Mouse (Mus musculus): ENCODE data around the gene Gm11627.
"Not testable (repeated sequence)": the region's sequence is repeated elsewhere in the genome, so short reads cannot be mapped to it uniquely, and the experiment has no call there.

The Gm11627 gene

DNA sequence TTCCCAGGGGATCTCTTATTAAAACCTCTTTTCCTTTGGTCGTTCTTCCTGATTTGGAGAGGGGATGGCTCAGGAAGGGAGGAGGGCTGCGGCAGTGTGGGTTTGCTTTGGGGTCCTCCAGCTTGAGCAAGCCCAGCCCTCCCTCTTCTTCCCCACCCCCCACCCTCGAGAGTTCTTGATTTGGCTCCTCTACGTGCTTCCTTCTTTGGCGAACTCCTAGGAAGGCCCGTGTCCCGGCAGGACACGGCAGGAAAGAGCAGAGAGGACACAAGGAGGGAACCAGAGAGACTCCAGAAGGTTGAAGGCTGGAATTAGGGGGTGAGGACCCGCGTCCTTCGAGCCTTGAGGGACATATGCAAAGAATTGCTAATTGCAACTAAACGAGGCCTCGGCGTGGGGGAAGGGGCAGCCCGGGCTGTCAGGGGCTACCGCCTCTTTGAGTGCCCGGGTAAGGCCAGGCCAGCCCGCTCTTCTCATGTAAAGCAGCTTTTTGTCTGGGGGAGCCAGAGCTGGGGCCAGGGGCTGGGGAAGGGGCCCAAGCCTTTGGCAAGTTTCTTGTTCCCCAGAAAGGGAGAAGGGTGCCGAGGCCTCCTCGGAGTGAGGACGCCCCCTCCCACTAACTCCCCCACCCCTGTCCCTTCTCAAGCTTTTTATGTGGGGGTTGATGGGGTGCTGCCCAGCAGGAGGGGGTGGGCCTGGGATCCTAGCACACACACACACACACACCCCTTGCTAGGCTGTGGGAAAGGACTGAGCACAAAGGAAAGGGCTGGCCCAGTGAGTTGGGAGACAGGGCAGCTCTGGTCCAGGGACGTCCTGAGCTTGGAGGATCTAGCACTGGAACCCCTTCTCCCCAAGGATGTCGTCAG is at the start of gene Gm11627:
Gene Gm11627, minus strand, starts transcription at position 297 of the 869 bp plus-strand sequence.
- DNase-seq (ENCODE audit: extremely low read depth, low read depth, low spot score): no peak

DNA sequence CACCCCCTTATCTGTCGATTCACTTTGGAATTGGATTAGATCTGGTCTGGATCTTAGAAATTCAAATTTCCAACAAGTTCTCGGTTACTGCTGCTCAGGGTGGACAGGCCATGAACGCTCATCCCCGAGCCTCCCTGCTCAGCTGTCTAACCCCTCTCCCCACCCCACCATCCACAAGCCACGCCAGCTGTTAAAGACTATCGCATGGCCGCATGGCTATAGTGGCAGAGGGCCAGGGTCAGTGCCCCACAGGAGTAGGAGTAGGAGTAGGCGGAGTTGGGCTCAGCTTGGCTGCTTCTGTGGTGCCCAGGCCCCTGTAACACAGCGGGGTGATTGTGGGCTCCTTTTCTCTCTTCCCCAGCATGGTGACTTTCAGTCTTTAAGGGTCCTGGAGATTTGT is 49.3 kb upstream of the Gm11627 start:
- DNase-seq (ENCODE audit: extremely low read depth, low read depth, low spot score): no peak

DNA sequence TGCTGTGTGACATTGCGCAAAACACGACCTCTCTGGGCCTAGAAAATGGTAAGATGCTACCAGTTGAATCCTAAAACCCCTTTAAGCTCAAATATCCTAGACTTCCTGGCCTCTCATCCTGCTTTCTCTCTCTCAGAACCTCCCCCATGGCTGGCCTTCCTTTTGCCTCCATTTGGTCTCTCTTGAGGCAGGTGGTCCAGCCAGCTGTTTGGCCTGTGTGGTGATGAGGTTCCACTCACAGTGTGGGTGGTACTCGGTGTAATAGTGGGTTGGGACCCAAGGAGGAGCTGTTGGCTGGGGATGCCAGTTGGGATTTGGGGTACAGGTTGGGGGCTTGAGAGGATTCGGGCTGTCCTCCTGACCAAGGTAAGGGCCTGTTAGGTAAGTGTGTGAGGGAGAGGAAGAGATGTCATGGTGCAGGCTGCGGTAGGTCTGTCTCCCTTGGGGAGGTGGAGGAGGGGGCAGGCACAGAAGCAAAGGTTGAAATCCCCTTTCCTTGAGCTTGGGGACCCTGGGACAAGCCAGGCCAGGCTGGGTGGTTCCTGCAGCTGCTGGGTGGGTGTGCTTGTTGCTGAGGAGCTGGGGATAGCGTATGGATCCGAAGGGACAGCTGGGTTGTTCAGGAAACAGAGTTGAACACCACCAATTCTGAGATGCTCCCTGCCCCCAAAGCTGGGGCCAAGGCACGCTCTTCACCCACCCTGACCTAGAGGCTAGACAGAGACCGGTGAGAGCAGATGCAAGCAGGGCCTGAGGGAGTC is 48.1 kb upstream of the Gm11627 start:
- no peak for DNase-seq (ENCODE audit: extremely low read depth, low read depth, low spot score)

DNA sequence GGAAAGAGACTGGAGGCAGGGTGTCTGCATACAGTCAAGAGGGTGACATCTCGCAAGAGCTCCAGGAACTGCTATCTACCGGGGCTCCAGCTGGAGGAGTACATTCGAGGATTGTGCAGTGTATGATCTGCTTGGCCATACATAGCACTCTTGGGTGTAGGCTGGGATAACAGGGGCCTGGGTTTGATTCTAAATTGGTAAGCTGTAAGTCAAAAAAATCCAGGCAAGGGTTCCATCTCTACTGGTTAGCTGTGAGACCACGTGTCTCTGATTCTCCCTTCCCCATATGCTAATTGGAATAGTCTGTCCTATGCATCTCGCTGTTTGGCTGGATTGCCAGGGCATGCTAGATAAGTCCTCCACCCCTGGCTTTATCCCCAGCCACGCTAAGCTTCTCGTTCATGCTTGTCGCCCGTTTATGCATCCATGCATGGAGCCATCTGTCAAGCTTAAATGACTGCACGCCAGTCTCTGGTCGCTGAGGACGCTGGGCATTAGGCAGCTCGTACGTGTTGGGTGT is 45.7 kb upstream of the Gm11627 start:
- no peak for DNase-seq (ENCODE audit: extremely low read depth, low read depth, low spot score)

DNA sequence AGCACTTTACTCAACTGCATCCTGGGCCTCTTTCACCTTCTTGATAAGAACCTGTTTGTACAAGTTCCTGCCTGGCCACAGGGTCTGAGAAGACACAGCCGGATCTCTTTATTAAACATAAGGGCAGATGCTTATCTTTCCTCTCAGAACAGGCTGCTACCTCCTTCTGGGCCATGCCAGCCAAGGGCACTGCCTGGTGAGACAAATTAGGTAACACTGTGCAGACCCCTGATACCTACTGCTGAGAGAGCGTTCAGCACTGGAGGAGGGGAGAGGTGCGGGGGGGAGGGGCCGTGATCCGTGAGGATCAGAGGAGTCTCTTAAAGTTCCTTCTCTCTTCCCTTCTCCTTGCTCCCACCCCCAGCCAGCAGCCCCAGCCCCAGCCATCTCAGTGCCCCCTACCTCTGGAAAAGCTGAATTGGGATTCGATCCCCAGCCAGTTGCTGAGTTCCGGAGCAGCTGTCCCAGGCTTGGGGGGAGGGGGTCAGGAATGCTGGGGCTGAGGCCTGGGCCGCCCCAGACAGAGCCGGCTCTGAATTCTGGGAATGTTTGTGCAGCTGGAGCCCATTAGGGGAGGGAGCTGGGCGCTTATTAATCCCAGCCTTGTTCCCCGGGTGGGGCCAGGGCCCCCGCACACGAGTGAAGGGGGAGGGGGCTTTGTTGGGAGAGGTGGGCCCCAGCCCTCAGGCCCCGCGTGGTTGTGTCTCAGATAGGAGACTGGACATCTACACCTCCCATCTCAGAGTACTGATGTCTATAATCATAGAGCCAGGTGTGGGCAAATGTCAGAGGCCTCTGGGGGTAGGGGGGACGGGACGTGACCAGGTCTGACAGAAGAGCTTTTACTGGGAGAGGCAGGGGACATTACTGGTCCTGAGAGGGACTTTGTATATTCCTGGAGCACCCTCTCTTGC is 44.9 kb upstream of the Gm11627 start:
- DNase-seq (ENCODE audit: extremely low read depth, low read depth, low spot score): no peak

DNA sequence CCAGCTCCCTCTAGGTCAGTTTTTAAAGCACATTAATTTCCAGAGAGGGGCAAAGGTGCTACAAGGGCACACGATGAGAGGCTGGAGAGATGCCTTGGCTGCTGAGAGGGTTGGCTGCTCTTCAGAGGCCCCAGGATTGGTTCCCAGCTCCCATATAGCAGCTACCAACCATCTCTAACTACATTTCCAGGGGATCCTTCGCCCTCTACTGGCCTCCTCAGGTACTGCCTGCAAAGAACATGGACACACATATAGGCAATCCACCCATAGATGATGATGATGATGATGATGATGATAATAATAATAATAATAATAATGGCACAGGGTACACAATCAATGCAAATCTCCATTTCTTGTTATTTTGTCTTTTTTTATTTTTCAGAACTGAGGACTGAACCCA is 40.2 kb upstream of the Gm11627 start:
- no peak for DNase-seq (ENCODE audit: extremely low read depth, low read depth, low spot score)

DNA sequence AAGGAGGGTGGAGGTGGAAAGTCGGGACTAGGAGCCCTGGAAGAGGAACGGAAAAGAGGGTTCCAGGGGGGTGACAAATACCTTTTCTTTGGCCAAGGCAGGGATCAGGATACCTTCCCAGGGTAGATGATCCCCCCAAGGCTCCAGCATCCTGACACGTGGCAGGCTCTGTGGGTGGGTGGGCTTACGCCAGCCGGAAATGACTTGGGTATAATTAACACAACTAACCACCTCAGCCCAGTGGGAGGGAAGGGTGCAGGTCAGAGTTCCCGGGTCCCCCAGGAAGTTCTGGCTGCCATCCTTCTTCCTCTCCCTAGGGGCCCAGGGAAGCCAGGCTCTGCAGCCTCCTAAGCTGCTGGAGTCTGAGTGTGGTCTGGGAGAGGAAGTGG is 32.0 kb upstream of the Gm11627 start:
- no peak for DNase-seq (ENCODE audit: extremely low read depth, low read depth, low spot score)

DNA sequence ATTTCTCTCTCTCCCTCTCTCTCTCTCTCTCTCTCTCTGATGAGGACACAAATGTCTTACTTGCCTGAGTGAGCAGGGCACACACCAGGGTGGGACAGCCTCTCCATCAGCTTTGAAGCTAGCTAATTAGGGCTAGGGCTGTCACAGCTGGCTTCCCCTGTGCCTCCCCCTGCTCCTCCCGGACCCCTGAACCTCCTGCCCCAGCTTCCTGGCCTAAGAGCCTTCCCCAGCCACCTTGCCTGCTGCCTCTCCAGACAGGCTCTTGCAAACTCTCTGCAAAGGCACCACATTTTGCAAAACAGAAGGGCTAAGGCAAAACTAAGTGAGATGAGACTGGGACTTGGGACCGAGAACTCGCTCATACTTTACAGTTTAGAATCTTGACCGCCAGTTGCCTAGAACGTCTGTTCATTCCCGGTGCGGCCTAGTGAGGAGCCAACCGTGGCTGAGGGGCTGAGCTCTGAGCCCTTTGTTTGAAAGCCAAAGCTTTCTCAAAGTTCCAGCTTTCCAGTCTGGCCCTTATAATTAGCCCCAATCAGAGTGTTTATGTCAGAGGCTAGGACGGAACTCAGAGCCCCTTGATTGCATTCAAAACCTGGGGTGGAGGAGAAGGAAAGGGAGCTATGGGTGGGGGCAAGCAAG is 31.5 kb upstream of the Gm11627 start:
- DNase-seq (ENCODE audit: extremely low read depth, low read depth, low spot score): no peak

DNA sequence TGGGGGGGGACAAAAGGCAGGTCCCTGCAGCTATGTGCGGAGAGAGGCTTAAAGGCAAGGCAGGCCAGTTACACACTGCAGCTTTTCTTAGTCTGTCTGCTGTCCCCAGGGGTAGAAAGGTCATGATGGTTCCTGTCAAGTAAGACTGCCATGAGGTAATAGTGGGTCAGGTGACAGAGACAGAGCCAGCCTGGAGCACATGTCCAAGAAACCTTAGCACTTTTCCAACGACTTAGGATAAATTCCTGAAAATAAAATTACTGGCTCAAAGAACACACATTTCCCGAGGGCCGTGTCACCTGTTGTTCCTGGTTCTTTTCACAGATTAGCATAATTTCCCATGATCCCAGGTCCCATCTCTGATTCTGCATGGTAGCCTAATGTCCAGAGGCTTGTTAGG is 31.0 kb upstream of the Gm11627 start:
- DNase-seq (ENCODE audit: extremely low read depth, low read depth, low spot score): no peak

DNA sequence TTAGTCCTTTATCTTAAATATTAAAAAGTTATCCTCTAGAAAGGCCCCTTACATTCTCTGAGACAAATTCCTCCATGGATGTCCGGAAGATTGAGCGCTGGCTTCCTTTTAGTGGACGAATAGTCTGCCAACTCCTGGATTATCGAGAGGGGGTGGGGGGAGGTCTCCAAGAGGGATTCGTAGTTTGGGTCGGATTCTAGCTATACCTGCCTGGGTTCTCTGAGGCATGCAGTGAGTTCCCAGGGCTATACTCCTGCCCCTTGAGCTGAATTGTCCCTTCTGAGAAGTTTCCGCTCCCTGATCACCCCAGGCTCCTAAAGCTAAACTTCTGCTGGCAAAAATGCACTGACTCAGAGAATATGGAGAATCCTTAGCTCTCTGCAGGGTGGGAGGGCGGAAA is 30.2 kb upstream of the Gm11627 start:
- DNase-seq (ENCODE audit: extremely low read depth, low read depth, low spot score): no peak

DNA sequence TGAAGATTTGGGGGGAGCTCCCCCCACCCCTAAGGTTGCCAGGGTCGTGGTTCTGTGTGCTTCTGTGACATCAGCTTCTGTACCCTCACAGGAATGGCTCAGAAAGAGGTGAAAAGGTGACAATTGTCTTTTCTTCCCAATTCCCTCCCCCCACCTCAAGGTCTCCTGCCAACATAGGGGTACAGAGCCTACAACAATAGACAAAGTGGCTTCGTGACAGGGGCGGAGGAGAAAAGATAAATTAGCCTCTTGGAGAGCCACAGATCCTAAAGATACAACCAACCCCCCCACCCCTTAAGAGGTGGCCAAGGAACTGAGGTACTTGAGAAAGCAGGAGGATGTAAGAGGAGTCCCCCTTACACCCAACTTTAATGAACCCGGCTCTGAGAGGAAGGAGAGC is 29.4 kb upstream of the Gm11627 start:
- DNase-seq (ENCODE audit: extremely low read depth, low read depth, low spot score): no peak

DNA sequence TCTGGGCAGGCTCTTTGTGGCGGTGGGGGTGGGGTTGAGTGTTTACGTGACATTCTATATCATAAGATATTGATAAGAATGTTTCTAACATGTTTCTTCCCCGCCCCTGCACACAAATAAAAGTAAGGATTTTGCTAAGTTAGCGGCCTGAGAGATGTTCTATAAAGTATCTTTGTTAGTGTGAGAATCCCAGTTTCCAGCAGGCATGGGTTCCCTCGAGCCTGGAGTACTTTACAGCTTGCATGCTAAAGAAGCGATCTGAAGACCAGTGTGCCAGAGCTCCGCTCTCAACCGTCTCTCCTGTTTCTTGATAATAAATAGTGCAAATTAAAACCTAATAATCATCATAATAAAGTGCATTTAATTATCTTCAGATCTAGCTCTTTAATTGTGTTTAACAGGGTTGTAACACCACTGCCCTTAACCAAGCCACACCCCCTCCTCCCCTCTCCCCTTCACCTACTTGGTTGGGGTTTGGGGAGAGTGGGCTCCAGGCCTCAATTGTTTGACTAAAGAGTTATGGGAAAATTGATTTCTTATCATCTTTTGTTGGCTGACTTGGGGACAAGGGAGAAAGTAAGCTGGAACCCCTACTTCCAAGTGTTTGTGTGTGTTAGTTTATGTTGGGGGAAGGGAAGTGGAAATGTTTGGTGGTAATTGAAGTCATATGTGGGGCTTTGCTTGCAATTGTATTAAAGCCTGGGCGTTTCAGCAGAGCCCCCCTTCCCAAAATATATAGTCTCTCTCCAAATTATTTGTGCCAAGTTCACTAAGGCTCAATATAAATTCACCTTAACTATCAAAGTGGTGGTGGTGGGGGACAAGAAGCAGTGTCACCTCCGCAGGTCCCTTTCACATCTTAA is 28.7 kb upstream of the Gm11627 start:
- no peak for DNase-seq (ENCODE audit: extremely low read depth, low read depth, low spot score)

DNA sequence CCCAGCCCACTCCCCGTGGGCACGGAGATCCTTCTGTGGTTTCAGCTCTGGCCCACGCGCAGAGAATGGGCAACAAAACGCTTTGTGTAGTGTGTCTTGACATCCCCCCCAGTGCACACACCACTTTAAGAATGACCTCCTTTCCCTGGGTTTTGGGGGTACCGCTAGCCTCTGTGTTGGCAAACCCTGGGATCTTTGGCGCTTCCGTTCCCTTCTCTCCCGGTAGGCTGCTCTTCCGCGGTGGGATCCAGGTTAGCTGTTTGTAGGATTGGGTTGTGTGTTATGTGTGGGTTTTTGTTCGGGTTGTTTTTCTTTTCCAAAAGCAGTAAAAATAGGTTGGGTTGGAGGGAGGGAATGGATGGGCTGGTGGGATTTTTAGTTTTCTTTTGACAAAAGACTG is 27.9 kb upstream of the Gm11627 start:
- DNase-seq (ENCODE audit: extremely low read depth, low read depth, low spot score): not testable (repeated sequence)

DNA sequence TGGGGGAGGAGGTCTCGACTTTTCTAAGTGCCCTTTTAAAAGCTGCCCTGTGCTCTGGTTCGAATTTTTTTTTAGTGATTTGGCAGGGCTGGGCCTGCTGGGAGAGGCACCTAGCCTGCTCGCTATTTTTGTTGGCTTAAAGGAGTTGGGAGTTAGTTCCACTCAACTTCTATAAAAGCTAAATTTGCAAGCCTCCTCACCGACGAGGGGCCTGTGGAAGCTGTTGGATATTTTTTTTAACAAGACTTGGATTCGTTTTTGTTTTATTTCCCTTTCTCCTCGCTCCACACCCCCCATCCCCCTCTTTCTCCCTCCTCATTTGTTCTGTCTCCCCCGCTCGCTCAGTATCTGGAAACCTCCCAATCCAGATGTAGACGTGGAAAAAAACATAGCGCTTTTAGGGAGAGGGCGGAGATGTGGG is 27.5 kb upstream of the Gm11627 start:
- no peak for DNase-seq (ENCODE audit: extremely low read depth, low read depth, low spot score)

DNA sequence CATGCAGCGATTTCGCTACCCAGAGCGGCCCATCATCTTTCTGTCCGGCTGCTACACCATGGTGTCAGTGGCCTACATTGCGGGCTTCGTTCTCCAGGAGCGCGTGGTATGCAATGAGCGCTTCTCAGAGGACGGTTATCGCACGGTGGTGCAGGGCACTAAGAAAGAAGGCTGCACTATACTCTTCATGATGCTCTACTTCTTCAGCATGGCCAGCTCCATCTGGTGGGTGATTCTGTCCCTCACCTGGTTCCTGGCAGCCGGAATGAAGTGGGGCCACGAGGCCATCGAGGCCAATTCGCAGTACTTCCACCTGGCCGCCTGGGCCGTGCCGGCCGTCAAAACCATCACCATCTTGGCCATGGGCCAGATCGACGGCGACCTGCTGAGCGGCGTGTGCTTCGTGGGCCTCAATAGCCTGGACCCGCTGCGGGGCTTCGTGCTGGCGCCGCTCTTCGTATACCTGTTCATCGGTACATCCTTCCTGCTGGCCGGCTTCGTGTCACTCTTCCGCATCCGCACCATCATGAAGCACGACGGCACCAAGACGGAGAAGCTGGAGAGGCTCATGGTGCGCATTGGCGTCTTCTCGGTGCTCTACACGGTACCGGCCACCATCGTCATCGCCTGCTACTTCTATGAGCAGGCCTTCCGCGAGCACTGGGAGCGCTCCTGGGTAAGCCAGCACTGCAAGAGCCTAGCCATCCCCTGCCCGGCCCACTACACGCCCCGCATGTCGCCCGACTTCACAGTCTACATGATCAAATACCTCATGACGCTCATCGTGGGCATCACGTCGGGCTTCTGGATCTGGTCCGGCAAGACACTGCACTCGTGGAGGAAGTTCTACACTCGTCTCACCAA is 26.5 kb upstream of the Gm11627 start:
- no peak for DNase-seq (ENCODE audit: extremely low read depth, low read depth, low spot score)

DNA sequence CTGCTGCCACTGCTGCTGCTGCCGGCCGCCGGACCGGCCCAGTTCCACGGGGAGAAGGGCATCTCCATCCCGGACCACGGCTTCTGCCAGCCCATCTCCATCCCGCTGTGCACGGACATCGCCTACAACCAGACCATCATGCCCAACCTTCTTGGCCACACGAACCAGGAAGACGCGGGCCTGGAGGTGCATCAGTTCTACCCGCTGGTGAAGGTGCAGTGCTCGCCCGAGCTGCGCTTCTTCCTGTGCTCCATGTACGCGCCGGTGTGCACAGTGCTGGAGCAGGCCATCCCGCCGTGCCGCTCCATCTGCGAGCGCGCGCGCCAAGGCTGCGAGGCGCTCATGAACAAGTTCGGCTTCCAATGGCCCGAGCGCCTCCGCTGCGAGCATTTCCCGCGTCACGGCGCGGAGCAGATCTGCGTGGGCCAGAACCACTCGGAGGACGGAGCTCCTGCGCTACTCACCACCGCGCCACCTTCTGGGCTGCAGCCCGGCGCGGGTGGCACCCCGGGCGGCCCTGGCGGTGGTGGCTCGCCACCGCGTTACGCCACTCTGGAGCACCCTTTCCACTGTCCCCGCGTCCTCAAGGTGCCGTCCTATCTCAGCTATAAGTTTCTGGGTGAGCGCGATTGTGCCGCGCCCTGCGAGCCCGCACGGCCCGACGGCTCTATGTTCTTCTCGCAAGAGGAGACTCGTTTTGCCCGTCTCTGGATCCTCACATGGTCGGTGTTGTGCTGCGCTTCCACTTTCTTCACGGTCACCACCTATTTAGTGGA is 25.7 kb upstream of the Gm11627 start:
- DNase-seq (ENCODE audit: extremely low read depth, low read depth, low spot score): no peak

DNA sequence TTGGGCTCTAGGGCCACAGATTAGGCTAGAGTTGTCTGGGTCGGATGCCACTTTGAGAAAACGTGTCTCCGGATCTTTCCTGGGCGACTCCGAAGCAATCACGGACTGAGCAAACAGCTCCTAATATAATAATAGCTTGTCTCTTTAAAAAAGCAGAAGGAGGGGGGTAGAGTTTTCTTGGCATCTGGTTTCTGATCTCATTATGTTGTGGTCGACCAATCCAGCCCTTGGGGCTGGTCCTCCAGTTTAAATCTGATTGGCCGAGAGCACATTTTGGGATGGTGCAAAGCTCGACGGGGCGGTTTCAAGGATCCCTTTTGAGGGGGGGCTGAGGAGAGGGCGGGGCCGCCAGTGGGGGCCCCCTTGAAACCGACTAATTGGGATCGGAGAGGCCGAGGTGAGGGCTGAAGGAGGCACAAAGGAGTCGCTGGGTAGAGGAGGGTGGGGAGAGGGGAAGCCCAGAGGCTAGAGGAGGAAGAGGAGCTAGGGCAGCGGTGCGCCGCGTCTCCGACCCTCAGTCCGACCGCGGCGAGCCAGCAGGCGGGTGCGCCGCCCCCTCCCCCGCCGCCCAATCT is 24.8 kb upstream of the Gm11627 start, which contains the start of gene Fzd2:
Gene Fzd2, plus strand, starts transcription at position 387 of the 575 bp plus-strand sequence.
- peak; percentile 93 for DNase-seq (ENCODE audit: extremely low read depth, low read depth, low spot score)

DNA sequence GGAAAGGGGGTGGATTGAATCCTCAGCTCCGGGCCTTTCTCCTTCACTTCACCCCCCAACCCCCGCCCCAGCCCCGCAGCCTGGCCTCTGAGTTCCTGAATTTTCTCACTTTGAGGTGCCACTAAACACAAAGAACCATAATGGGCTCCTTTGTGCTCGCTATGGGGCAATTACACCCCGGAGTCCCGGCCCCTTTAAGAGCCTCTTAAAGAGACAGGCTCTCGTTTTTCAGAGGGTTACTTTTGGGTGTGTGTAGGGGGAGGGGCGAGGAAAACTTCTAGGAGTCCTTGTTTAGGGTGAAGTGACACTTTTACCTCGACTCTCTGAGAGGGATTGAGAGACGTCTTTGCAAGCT is 24.2 kb upstream of the Gm11627 start:
- no peak for DNase-seq (ENCODE audit: extremely low read depth, low read depth, low spot score)

Data from fat pad, adult 2 months (tissue).